Mouse (Mus musculus) embryonic facial prominence, embryonic 13.5 days (tissue): Measurements from ENCODE around the gene Rnf146. TPM values are rescaled to one million over a fixed set of nuclear protein-coding genes. Genes with fewer than 3 reads are reported as not detected.

Source experiments
- ATAC-seq: fragments of 200-750 bp; cut with Nextera tagmentation; 2 replicates; pipeline ENCODE4 v1.8.0; 2017; ENCODE audit warnings: low read depth; ENCODE audit not compliant: insufficient number of reproducible peaks, insufficient read depth, low FRiP score, low TSS enrichment
- H3K27ac ChIP-seq: fragments of 300-500 bp; sonication (generic); 2 replicates; pipeline ENCODE4 v1.5.1; 2015; ENCODE audit warnings: moderate library complexity, mild to moderate bottlenecking, inconsistent platforms
- H3K27me3 ChIP-seq: fragments of 300-500 bp; sonication (generic); 2 replicates; pipeline ENCODE4 v1.6.1; 2015; ENCODE audit warnings: mild to moderate bottlenecking, inconsistent platforms
- H3K36me3 ChIP-seq: fragments of 300-500 bp; sonication (generic); 2 replicates; pipeline ENCODE4 v1.6.1; 2015; ENCODE audit warnings: mild to moderate bottlenecking, inconsistent platforms
- H3K4me1 ChIP-seq: fragments of 300-500 bp; sonication (generic); 2 replicates; pipeline ENCODE4 v1.6.1; 2015; ENCODE audit warnings: inconsistent platforms
- H3K4me2 ChIP-seq: fragments of 300-500 bp; sonication (generic); 2 replicates; pipeline ENCODE4 v1.6.1; 2015; ENCODE audit warnings: moderate library complexity, mild to moderate bottlenecking, inconsistent platforms
- H3K4me3 ChIP-seq: fragments of 300-500 bp; sonication (generic); 2 replicates; pipeline ENCODE4 v1.5.1; 2015; ENCODE audit warnings: mild to moderate bottlenecking, inconsistent platforms
- H3K9ac ChIP-seq: fragments of 300-500 bp; sonication (generic); 2 replicates; pipeline ENCODE4 v1.6.1; 2015; ENCODE audit warnings: mild to moderate bottlenecking, inconsistent platforms
- H3K9me3 ChIP-seq: fragments of 300-500 bp; sonication (generic); 2 replicates; pipeline ENCODE4 v1.6.1; 2016; ENCODE audit warnings: inconsistent platforms
- WGBS: fragments of 180-500 bp; shearing (Covaris S2); methylation state at CpG from one replicate; pipeline ENCODE4 v1.1.7; 2015; ENCODE audit warnings: mixed read lengths; 5-methylcytosine and 5-hydroxymethylcytosine counted together
- polyA plus RNA-seq: library from polyadenylated mRNA; unstranded; fragments of >200 nt; fragmentation: Nextera tagmentation; extraction: Ambion mirVana; gene quantifications from 2 replicates; pipeline ENCODE4 v1.2.1, GENCODE M21; 2015

Gene Rnf146
- polyA plus RNA-seq, 1 experiment from 2014 or later: 53.3 TPM

DNA sequence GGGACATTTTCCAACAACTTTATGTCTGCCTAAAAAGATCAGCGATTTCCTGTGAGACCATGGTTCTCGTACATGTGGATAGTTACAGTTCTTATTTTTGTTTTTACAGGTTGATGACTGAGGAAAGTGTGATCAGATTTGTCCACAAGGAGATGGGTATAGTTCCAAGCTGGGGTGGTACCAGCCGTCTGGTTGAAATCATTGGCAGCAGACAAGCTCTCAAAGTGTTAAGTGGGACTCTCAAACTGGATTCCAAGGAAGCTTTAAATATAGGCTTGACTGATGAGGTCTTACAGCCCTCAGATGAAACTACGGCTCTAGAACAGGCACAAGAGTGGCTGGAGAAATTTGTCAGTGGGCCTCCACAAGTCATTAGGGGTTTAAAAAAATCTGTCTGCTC lies 18.0 kb downstream of the Rnf146 start:
- WGBS: 88% methylated on average over 4 of the region's 4 CpGs
- H3K9ac ChIP-seq: no peak overlapping the region
- H3K9me3 ChIP-seq: no peaks in the 10 kb centered on the region
- peaks cover 42% of the 10 kb centered on the region for H3K36me3 ChIP-seq
- H3K4me2 ChIP-seq: no peak overlapping the region
- ATAC-seq: no peak
- H3K27ac ChIP-seq: no peak overlapping the region
- H3K4me3 ChIP-seq: no peak overlapping the region
- no peaks in the 10 kb centered on the region for H3K27me3 ChIP-seq
- no peaks in the 10 kb centered on the region for H3K4me1 ChIP-seq

DNA sequence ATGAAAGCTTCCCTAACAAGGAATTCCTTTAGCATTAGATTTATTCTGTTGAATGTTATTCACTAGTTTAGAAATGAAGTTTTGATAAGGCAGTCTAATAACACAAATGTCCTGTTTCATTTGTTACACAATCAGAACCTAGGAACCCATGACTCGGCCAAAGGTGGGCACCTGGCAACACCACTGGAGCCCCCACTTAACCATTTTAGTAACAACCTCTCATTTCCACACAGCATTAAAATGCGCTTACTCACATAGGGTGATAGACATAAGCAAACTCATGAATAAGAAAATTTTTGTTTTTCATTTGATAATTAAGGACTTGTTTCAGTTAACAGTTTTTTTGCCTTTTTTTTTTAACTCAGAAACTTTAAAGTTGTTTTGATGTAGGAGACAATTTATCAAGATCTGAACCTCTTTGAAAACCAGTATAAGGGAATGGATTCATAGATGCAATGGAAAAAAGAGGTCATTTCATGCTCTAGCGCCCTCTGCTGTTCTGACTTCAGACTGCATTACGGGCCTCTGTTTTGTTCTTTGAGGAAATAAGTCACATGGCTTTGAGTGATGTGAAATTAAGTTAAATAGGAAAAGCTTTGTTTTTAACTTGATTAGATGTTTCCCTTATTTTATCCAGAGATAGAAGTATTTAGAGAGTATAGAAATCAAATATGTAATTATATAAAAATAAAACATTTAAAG lies 23.7 kb downstream of the Rnf146 start:
- Histone ChIP-seq H3K27ac (no peak overlapping the region), H3K9me3 (no peaks in the 10 kb centered on the region), H3K4me1 (peaks cover 4% of the 10 kb centered on the region; the same call in 1 of the 2 replicates), H3K4me2 (no peak overlapping the region), H3K36me3 (peaks cover 5% of the 10 kb centered on the region; the same call in 1 of the 2 replicates), H3K27me3 (no peaks in the 10 kb centered on the region), H3K4me3 (no peak overlapping the region), H3K9ac (no peak overlapping the region)
- WGBS: 48% methylated on average over 4 of the region's 4 CpGs
- no peak for ATAC-seq

DNA sequence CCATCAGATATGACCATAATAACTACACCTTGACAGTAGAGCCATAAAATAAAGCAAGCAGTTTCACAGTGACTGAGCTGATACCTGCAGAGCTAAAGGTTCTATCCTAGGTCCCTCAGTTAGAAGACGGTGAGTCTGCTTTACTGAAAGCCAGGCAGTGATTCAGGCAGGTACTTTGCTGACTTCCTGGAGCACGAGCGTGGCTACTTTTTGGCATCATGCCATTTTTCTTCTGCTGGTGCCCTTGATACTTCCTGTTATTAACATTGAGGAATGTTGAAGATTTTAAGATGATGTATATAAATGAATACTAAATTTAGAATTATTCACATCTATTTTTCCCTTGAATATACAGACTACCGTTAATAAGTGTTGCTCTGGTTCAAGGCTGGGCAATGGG lies 28.4 kb downstream of the Rnf146 start:
- no peak overlapping the region for H3K4me2 ChIP-seq
- ATAC-seq: no peak
- no peaks in the 10 kb centered on the region for H3K36me3 ChIP-seq
- H3K27me3 ChIP-seq: no peaks in the 10 kb centered on the region
- WGBS: 47% methylated on average over 4 of the region's 4 CpGs
- no peak overlapping the region for H3K9ac ChIP-seq
- no peak overlapping the region for H3K4me3 ChIP-seq
- no peak overlapping the region for H3K27ac ChIP-seq
- H3K9me3 ChIP-seq: no peaks in the 10 kb centered on the region
- H3K4me1 ChIP-seq: peaks cover 4% of the 10 kb centered on the region; the same call in 1 of the 2 replicates

DNA sequence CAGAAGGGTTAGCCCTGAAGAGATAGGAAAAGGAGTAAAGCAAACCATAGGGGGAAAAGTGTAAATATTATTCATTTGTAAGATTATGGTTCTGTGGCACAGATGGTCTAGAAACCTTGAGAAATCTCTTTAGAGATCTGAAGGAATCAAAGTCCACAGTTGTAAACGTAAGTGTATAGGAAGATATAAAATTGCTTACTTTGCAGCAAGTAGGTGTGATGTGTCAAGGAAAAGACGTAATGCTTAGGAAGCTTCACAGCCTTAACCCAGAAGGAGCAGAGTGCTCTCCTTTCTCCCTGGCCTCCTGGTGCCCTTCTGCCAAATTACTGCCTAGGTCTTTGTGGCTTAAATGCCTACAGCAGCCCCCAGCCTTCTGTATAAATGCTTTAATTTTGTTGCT lies 37.4 kb downstream of the Rnf146 start:
- Histone ChIP-seq H3K9me3 (no peaks in the 10 kb centered on the region), H3K4me3 (no peak overlapping the region), H3K4me2 (no peak overlapping the region), H3K27me3 (no peaks in the 10 kb centered on the region), H3K36me3 (no peaks in the 10 kb centered on the region), H3K27ac (no peak overlapping the region), H3K9ac (no peak overlapping the region), H3K4me1 (no peaks in the 10 kb centered on the region)
- WGBS: 86% methylated on average over 2 of the region's 2 CpGs
- ATAC-seq: no peak

DNA sequence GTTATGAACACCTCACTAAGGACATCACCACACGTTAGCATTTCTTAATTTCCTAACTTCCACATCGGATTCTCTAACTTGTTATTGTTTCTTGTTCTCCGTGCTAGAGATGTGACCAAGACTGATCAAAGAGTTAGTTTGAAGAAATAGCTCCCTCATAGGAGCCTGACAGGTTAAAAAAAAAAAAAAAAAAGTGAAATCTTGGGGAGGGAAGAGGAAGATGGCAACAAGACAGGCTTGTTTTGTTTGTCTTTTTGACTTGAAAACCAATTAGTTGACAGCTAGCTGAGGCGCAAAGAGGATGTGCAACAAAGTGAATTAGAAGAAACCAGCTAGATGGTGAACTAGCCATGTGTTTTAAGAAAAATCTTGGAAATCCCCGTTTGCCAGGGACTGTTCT lies 48.3 kb downstream of the Rnf146 start:
- H3K4me2 ChIP-seq: peak overlapping the region; percentile 67
- no peaks in the 10 kb centered on the region for H3K27me3 ChIP-seq
- ATAC-seq: no peak
- H3K9ac ChIP-seq: peak overlapping the region; percentile 82; the same call in 1 of the 2 replicates
- no peaks in the 10 kb centered on the region for H3K9me3 ChIP-seq
- H3K27ac ChIP-seq: no peak overlapping the region
- H3K4me3 ChIP-seq: peak overlapping the region; percentile 71
- WGBS: 32% methylated on average over 5 of the region's 5 CpGs
- no peaks in the 10 kb centered on the region for H3K36me3 ChIP-seq
- H3K4me1 ChIP-seq: 0 out of 2 replicates have a peak, but pooled peaks cover 3% of the 10 kb centered on the region

DNA sequence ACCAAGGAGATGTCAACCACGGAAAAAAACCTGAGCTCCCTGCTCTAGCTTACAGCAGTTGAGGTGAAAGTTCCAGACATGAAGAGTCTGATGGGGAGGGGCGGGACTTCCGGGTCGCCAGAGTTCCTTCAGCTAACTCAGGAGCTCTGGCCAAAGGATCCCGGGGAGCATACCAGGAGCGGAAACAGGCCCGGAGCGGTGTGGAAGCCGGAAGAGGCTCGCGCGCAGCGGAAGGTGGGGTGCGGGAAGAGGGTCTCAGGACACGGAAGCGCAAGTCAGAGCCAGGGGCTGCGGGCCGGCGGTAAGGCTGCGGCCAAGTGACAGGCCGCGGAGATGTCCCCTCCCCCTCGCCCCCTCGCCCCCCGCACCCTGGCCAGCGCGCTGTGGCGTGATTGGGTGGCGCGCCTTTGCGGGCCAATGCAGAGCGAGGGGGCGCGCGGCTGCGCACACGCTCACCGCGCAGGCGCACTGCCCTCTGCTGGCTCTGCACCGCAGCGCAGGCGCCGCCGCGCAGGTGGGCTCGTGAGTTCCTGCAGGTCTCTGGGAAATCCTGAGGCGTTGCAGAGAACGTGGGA lies 49.1 kb downstream of the Rnf146 start, which contains the start of gene Echdc1:
Gene Echdc1, plus strand, starts transcription at position 103 of the 575 bp plus-strand sequence.
- H3K4me3 ChIP-seq: peak within 1 kb of the TSS; percentile 71
- peak; percentile 97 for ATAC-seq
- peak within 1 kb of the TSS; percentile 88 for H3K27ac ChIP-seq
- peak within 1 kb of the TSS; percentile 67 for H3K4me2 ChIP-seq
- H3K9me3 ChIP-seq: no peaks in the 10 kb centered on the region
- H3K36me3 ChIP-seq: no peaks in the 10 kb centered on the region
- WGBS: under 1% methylated on average over 45 of the region's 49 CpGs
- 0 out of 2 replicates have a peak, but pooled peaks cover 3% of the 10 kb centered on the region for H3K4me1 ChIP-seq
- H3K27me3 ChIP-seq: no peaks in the 10 kb centered on the region
- H3K9ac ChIP-seq: peak within 1 kb of the TSS; percentile 82

DNA sequence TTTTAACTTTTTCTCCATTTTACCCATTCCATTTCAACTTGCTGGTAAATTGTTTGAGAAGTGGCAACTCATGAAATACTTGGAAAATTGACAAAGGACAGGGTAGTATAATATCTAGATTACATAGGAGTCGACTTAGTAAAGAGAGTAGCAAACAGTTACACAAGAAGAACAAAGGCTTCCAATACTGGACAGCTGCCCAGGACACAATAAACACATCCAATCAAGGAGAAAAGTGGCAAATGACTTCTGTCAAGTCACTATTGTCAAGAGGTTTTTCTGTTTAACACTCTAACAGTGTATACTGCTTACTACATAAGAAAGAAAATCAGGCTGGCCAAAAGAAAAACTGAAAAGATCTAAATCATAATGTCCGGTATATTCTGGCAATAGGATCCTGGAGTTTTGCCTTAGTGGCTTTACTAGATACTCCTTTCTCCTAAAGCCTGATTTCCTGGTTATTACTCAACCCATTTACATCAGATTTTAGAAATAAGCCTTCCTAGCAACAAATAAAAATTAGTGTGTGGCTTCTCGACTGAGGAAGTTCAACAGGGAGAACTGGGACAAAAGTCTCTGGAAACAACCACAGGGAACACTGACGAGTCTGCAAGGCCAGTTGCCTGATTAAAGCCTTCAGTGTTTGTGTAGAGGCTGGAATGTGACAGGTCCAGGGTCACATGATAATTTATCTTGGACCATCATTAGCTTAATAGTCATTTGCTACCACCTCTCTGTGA lies 50.6 kb downstream of the Rnf146 start:
- H3K4me3 ChIP-seq: no peak overlapping the region
- no peaks in the 10 kb centered on the region for H3K9me3 ChIP-seq
- no peak for ATAC-seq
- no peak overlapping the region for H3K9ac ChIP-seq
- H3K36me3 ChIP-seq: no peaks in the 10 kb centered on the region
- no peaks in the 10 kb centered on the region for H3K27me3 ChIP-seq
- 0 out of 2 replicates have a peak overlapping the region, but pooled peaks have one; percentile 67 for H3K4me2 ChIP-seq
- H3K27ac ChIP-seq: no peak overlapping the region
- WGBS: 75% methylated on average over 4 of the region's 4 CpGs
- H3K4me1 ChIP-seq: 0 out of 2 replicates have a peak, but pooled peaks cover 3% of the 10 kb centered on the region

DNA sequence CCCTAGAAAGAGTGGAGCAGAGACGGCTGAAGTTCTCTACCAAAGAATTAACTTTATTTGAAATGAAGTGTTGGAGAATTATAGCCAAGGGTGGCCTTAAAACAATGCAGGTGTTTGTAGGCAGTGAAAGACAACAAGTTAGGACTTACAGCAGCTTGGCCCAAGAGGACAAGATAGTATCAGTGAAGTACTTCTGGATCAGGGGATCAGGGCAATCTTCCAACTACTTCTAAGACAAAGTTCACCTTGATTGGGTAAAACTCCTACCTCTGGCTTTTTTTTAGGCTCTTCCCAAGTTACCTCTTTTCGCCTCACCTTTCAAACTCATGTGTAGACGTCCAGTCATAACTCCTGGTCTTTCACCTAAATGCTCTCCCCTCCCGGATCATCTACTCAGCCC lies 60.0 kb downstream of the Rnf146 start:
- Histone ChIP-seq H3K27me3 (no peaks in the 10 kb centered on the region), H3K9me3 (no peaks in the 10 kb centered on the region), H3K9ac (no peak overlapping the region), H3K36me3 (no peaks in the 10 kb centered on the region), H3K27ac (no peak overlapping the region), H3K4me3 (no peak overlapping the region), H3K4me1 (no peaks in the 10 kb centered on the region), H3K4me2 (no peak overlapping the region)
- WGBS: 88% methylated on average over 4 of the region's 4 CpGs
- no peak for ATAC-seq

Other genes starting within 250 kb of the Rnf146 start
- 3.8 and 9.0 TPM in 2 replicates for gene Soga3, start 218.6 kb downstream of the Rnf146 start, polyA plus RNA-seq
- 0.98 and 2.1 TPM in 2 replicates for gene Gm49353, start 163.5 kb downstream of the Rnf146 start, polyA plus RNA-seq
- gene 9330159F19Rik, start 150.8 kb downstream of the Rnf146 start, polyA plus RNA-seq: 0.89 and 1.1 TPM in 2 replicates
- 20.6 and 22.4 TPM in 2 replicates for gene Echdc1, start 49.3 kb downstream of the Rnf146 start, polyA plus RNA-seq
- 20.2 and 23.2 TPM in 2 replicates for gene Rspo3, start 173.4 kb upstream of the Rnf146 start, polyA plus RNA-seq